ENCODE assay signal across 8 mouse cellular contexts in genomic region chr5:131585684-131586331, GRCm38 (mm10).
DNase-seq lines count a peak whose midpoint lies in the region; ATAC-seq lines count a peak whose summit lies in the region.

No protein-coding gene starts in this region.

- H3K4me3 ChIP-seq in heart, embryonic 15.5 days = no peak overlapping the region
- peak overlapping the region; percentile 26 for H3K4me3 ChIP-seq in midbrain, embryonic 10.5 days

- peaks cover 12% of the 10 kb centered on the region; the same call in 1 of the 2 replicates for H3K27me3 ChIP-seq in heart, embryonic 15.5 days
- peaks cover 100% of the 10 kb centered on the region for H3K27me3 ChIP-seq in midbrain, embryonic 10.5 days (ENCODE audit: low read depth, poor library complexity, severe bottlenecking)

- no peak for ATAC-seq in heart, embryonic 15.5 days (replicated peaks; ENCODE audit: insufficient number of reproducible peaks, insufficient read depth, low FRiP score, low read depth)

- H3K36me3 ChIP-seq in heart, embryonic 15.5 days = no peaks in the 10 kb centered on the region
- no peaks in the 10 kb centered on the region for H3K36me3 ChIP-seq in midbrain, embryonic 10.5 days

- H3K27ac ChIP-seq in heart, embryonic 15.5 days = no peak overlapping the region
- H3K27ac ChIP-seq in midbrain, embryonic 10.5 days (replicated peaks) = peak overlapping the region; percentile 14; the same call in 1 of the 2 replicates

- WGBS in heart, embryonic 15.5 days = 42% methylated on average over 26 of the region's 26 CpGs
- WGBS in midbrain, embryonic 10.5 days = 42% methylated on average over 26 of the region's 26 CpGs

- no peaks in the 10 kb centered on the region for H3K9me3 ChIP-seq in heart, embryonic 15.5 days (replicated peaks)
- no peaks in the 10 kb centered on the region for H3K9me3 ChIP-seq in midbrain, embryonic 10.5 days (replicated peaks)

- H3K4me2 ChIP-seq in heart, embryonic 15.5 days = peak overlapping the region; percentile 42

- DNase-seq in cerebellum, postnatal 25 days = peak; percentile 40 to 41
- no peak for DNase-seq in cerebellum, adult 9-10 months
- peak; percentile 85 for DNase-seq in embryo, embryonic 11 days
- peak; percentile 54 for DNase-seq in midbrain, embryonic 10.5 days (ENCODE audit: low spot score)
- DNase-seq in adrenal gland, adult 18-20 months (ENCODE audit: low spot score in 2 of 2) = no peak
- no peak for DNase-seq in lung, postnatal 10 days
- no peak for DNase-seq in lung, postnatal 36 days

- H3K9ac ChIP-seq in heart, embryonic 15.5 days = no peak overlapping the region

- H3K4me1 ChIP-seq in heart, embryonic 15.5 days (replicated peaks) = peaks cover 11% of the 10 kb centered on the region
- peaks cover 39% of the 10 kb centered on the region for H3K4me1 ChIP-seq in midbrain, embryonic 10.5 days

Comparison
In these comparisons a context has a peak if more than half of its experiments do, and no peak if none do; other contexts are left out.
1. DNase-seq: peak in cerebellum, postnatal 25 days (2 of 2), embryo, embryonic 11 days (single experiment) and midbrain, embryonic 10.5 days (single experiment); none in cerebellum, adult 9-10 months (single experiment), adrenal gland, adult 18-20 months (0 of 2), lung, postnatal 10 days (single experiment) and lung, postnatal 36 days (single experiment).